31 mouse cellular contexts compared by ENCODE assay signal in genomic region chr3:126809915-126810314, GRCm38 (mm10).
"Had no signal": no experiment of that assay in that cellular context is flagged by ENCODE, and none has a peak within 500 bp of the region (broad histone marks: within the 10 kb centered on the region; RNA-seq: fewer than 3 reads in every experiment).

No protein-coding gene starts in this region.

- H3K4me1 ChIP-seq: limb, embryonic 10.5 days; limb, embryonic 12.5 days; limb, embryonic 13.5 days; limb, embryonic 15.5 days; liver, embryonic 12.5 days; liver, embryonic 13.5 days; liver, embryonic 15.5 days; lung, embryonic 15.5 days; megakaryocyte, embryonic 14.5 days; midbrain, embryonic 12.5 days; midbrain, embryonic 13.5 days; midbrain, embryonic 15.5 days; neural tube, embryonic 12.5 days had no signal

- H3K36me3 ChIP-seq: limb, embryonic 10.5 days; limb, embryonic 12.5 days; limb, embryonic 15.5 days; liver, embryonic 12.5 days; liver, embryonic 13.5 days; liver, embryonic 15.5 days; lung, embryonic 15.5 days; midbrain, embryonic 10.5 days; midbrain, embryonic 12.5 days; midbrain, embryonic 13.5 days; midbrain, embryonic 15.5 days; neural tube, embryonic 12.5 days had no signal

- ATAC-seq: liver, embryonic 12.5 days; liver, postnatal 0 days; lung, postnatal 0 days; midbrain, embryonic 13.5 days; midbrain, embryonic 15.5 days; midbrain, embryonic 16.5 days had no signal

- H3K27ac ChIP-seq: limb, embryonic 10.5 days; limb, embryonic 12.5 days; limb, embryonic 13.5 days; limb, embryonic 15.5 days; liver, embryonic 12.5 days; liver, embryonic 13.5 days; liver, embryonic 14.5 days; liver, embryonic 15.5 days; lung, embryonic 15.5 days; macrophage; midbrain, embryonic 10.5 days; midbrain, embryonic 12.5 days; midbrain, embryonic 13.5 days; midbrain, embryonic 15.5 days; neural tube, embryonic 12.5 days had no signal

- DNase-seq: left cerebral cortex, postnatal 4 days; liver; liver, embryonic 13.5 days; liver, postnatal 0 days; lung, adult 18-20 months; lung, adult 2 months; lung, embryonic 14.5 days; lung, postnatal 14 days; lung, postnatal 36 days; lung, postnatal 4 days; midbrain, embryonic 14.5 days had no signal

- H3K4me3 ChIP-seq: limb, embryonic 10.5 days; limb, embryonic 12.5 days; limb, embryonic 13.5 days; limb, embryonic 15.5 days; liver, embryonic 12.5 days; liver, embryonic 13.5 days; liver, embryonic 15.5 days; lung, embryonic 15.5 days; megakaryocyte, embryonic 14.5 days; midbrain, embryonic 10.5 days; midbrain, embryonic 12.5 days; midbrain, embryonic 13.5 days; midbrain, embryonic 15.5 days; myocyte; neural tube, embryonic 12.5 days had no signal

- H3K4me2 ChIP-seq: limb, embryonic 12.5 days; limb, embryonic 13.5 days; limb, embryonic 15.5 days; liver, embryonic 11.5 days; liver, embryonic 12.5 days; liver, embryonic 13.5 days; liver, embryonic 15.5 days; lung, embryonic 14.5 days; lung, embryonic 15.5 days; midbrain, embryonic 11.5 days; midbrain, embryonic 12.5 days; midbrain, embryonic 13.5 days; midbrain, embryonic 15.5 days; neural tube, embryonic 12.5 days had no signal

- H3K9me3 ChIP-seq: limb, embryonic 10.5 days; limb, embryonic 12.5 days; limb, embryonic 13.5 days; limb, embryonic 15.5 days; liver, embryonic 12.5 days; liver, embryonic 13.5 days; liver, embryonic 15.5 days; lung, embryonic 15.5 days; megakaryocyte, embryonic 14.5 days; midbrain, embryonic 10.5 days; midbrain, embryonic 12.5 days; midbrain, embryonic 13.5 days; midbrain, embryonic 15.5 days; neural tube, embryonic 12.5 days had no signal

- H3K27me3 ChIP-seq: limb, embryonic 12.5 days; limb, embryonic 13.5 days; limb, embryonic 15.5 days; liver, embryonic 12.5 days; liver, embryonic 13.5 days; liver, embryonic 15.5 days; lung, embryonic 15.5 days; megakaryocyte, embryonic 14.5 days; midbrain, embryonic 12.5 days; midbrain, embryonic 13.5 days; midbrain, embryonic 15.5 days; neural tube, embryonic 12.5 days had no signal

- H3K9ac ChIP-seq: limb, embryonic 12.5 days; limb, embryonic 13.5 days; limb, embryonic 15.5 days; liver, embryonic 12.5 days; liver, embryonic 13.5 days; liver, embryonic 14.5 days; liver, embryonic 15.5 days; liver, postnatal 0 days; lung, embryonic 14.5 days; lung, embryonic 15.5 days; midbrain, embryonic 12.5 days; midbrain, embryonic 13.5 days; midbrain, embryonic 15.5 days; neural tube, embryonic 12.5 days had no signal
